Mouse (Mus musculus) cerebellum, adult 2 months (tissue): Measurements from ENCODE around the gene Casz1.

Experiments used
- CTCF ChIP-seq: fragments of 200-500 bp; IDR thresholded peaks from 2 replicates; pipeline ENCODE4 v1.5.1; 2011; ENCODE audit warnings: low read depth, mild to moderate bottlenecking, control low read depth, low read length, moderate library complexity, borderline replicate concordance; ENCODE audit not compliant: insufficient read depth
- POLR2A ChIP-seq: fragments of 200-500 bp; IDR thresholded peaks from 2 replicates; pipeline ENCODE4 v1.6.1; 2011; ENCODE audit warnings: low read length, control low read depth, borderline replicate concordance; ENCODE audit not compliant: insufficient read depth

- TF ChIP-seq CTCF, result no peak
- no peak for TF ChIP-seq POLR2A
Measured at GRCm38 (mm10) chr4:148952328-148953222, 148.3 kb downstream of the Casz1 start.
